10 mouse cellular contexts compared by ENCODE assay signal in genomic region chr17:24708646-24709045, GRCm38 (mm10). TPM values are rescaled to one million over a fixed set of nuclear protein-coding genes. Genes with fewer than 3 reads are reported as not detected.
DNase-seq lines count a peak whose midpoint lies in the region; ATAC-seq lines count a peak whose summit lies in the region.
"Had no signal": no experiment of that assay in that cellular context is flagged by ENCODE, and none has a peak within 500 bp of the region (broad histone marks: within the 10 kb centered on the region; RNA-seq: fewer than 3 reads in every experiment).

No protein-coding gene starts in this region.

- no peak for DNase-seq in heart, postnatal 10 days
- DNase-seq in midbrain, embryonic 14.5 days: peak; percentile 52
- no peak for DNase-seq in right cerebral cortex, adult 2 months (ENCODE audit: low spot score in 2 of 2)
- no peak for DNase-seq in urinary bladder, adult 2 months (ENCODE audit: low spot score)

- H3K4me2 ChIP-seq in heart, embryonic 11.5 days: peak overlapping the region; percentile 84
- no peak overlapping the region for H3K4me2 ChIP-seq in midbrain, embryonic 14.5 days (ENCODE audit: low read length)
- no peak overlapping the region for H3K4me2 ChIP-seq in midbrain, embryonic 16.5 days (ENCODE audit: low read length)
- no peak overlapping the region for H3K4me2 ChIP-seq in stomach, embryonic 16.5 days (ENCODE audit: low read depth, low read length)

- WGBS in heart, embryonic 11.5 days (ENCODE audit: insufficient replicate concordance): 32% methylated on average over 2 of the region's 2 CpGs
- 27% methylated on average over 2 of the region's 2 CpGs for WGBS in midbrain, embryonic 14.5 days
- 30% methylated on average over 2 of the region's 2 CpGs for WGBS in midbrain, embryonic 16.5 days
- 27% methylated on average over 2 of the region's 2 CpGs for WGBS in stomach, embryonic 16.5 days

- peak overlapping the region; percentile 81; the same call in 1 of the 2 replicates for H3K4me3 ChIP-seq in heart, embryonic 11.5 days (ENCODE audit: low read depth, low read length)
- no peak overlapping the region for H3K4me3 ChIP-seq in midbrain, embryonic 14.5 days (replicated peaks; ENCODE audit: low read depth, low read length)
- H3K4me3 ChIP-seq in midbrain, embryonic 16.5 days (ENCODE audit: low read depth, low read length): no peak overlapping the region
- 0 out of 2 replicates have a peak overlapping the region, but pooled peaks have one; percentile 78 for H3K4me3 ChIP-seq in stomach, embryonic 16.5 days (replicated peaks; ENCODE audit: low read length)

- intact Hi-C loops in heart, postnatal 10 days (cut with DNase I): no loop called here

- no peaks in the 10 kb centered on the region for H3K27me3 ChIP-seq in heart, embryonic 11.5 days (ENCODE audit: control insufficient read depth, insufficient read depth, low read length)
- no peaks in the 10 kb centered on the region for H3K27me3 ChIP-seq in midbrain, embryonic 14.5 days (ENCODE audit: control insufficient read depth, insufficient read depth, low read length)
- no peaks in the 10 kb centered on the region for H3K27me3 ChIP-seq in midbrain, embryonic 16.5 days (ENCODE audit: control insufficient read depth, insufficient read depth, low read depth, low read length)
- H3K27me3 ChIP-seq in stomach, embryonic 16.5 days (ENCODE audit: control insufficient read depth, insufficient read depth, low read length): no peaks in the 10 kb centered on the region
- H3K27me3 ChIP-seq: Patski had no signal

- peaks cover 11% of the 10 kb centered on the region for H3K36me3 ChIP-seq in heart, embryonic 11.5 days (ENCODE audit: control insufficient read depth, insufficient read depth, low read length)
- peaks cover 19% of the 10 kb centered on the region for H3K36me3 ChIP-seq in midbrain, embryonic 14.5 days (ENCODE audit: control insufficient read depth, insufficient read depth, low read length)
- peaks cover 12% of the 10 kb centered on the region for H3K36me3 ChIP-seq in midbrain, embryonic 16.5 days (ENCODE audit: control insufficient read depth, insufficient read depth, low read length)
- H3K36me3 ChIP-seq in stomach, embryonic 16.5 days (ENCODE audit: control insufficient read depth, insufficient read depth, low read length): peaks cover 9% of the 10 kb centered on the region; the same call in 1 of the 2 replicates

- H3K9ac ChIP-seq in heart, embryonic 11.5 days (ENCODE audit: low read depth, low read length): no peak overlapping the region
- no peak overlapping the region for H3K9ac ChIP-seq in midbrain, embryonic 14.5 days (replicated peaks; ENCODE audit: low read length)
- H3K9ac ChIP-seq in midbrain, embryonic 16.5 days (ENCODE audit: low read depth, low read length): no peak overlapping the region
- no peak overlapping the region for H3K9ac ChIP-seq in stomach, embryonic 16.5 days (ENCODE audit: low read length)

- no peak overlapping the region for H3K27ac ChIP-seq in heart, embryonic 11.5 days (ENCODE audit: low read depth, low read length)
- no peak overlapping the region for H3K27ac ChIP-seq in midbrain, embryonic 14.5 days (replicated peaks; ENCODE audit: low read depth, low read length)
- H3K27ac ChIP-seq in midbrain, embryonic 16.5 days (ENCODE audit: low read length): no peak overlapping the region
- H3K27ac ChIP-seq in stomach, embryonic 16.5 days (ENCODE audit: low read length): no peak overlapping the region

- ATAC-seq in heart, embryonic 11.5 days (replicated peaks; ENCODE audit: insufficient number of reproducible peaks, low FRiP score, low TSS enrichment): no peak
- no peak for ATAC-seq in midbrain, embryonic 14.5 days (ENCODE audit: low FRiP score, low TSS enrichment)
- ATAC-seq in midbrain, embryonic 16.5 days: no peak
- ATAC-seq in inflammation-experienced regulatory T-cells, adult 6 months: peak; percentile 45
- no peak for ATAC-seq in stomach, embryonic 16.5 days (ENCODE audit: insufficient read depth, low FRiP score)
- ATAC-seq: Patski had no signal

- no peaks in the 10 kb centered on the region for H3K9me3 ChIP-seq in heart, embryonic 11.5 days (replicated peaks; ENCODE audit: control insufficient read depth, low read length)
- H3K9me3 ChIP-seq in midbrain, embryonic 14.5 days (ENCODE audit: control insufficient read depth, low read length): no peaks in the 10 kb centered on the region
- no peaks in the 10 kb centered on the region for H3K9me3 ChIP-seq in midbrain, embryonic 16.5 days (replicated peaks; ENCODE audit: control insufficient read depth, low read length, poor library complexity, severe bottlenecking)
- H3K9me3 ChIP-seq in stomach, embryonic 16.5 days (replicated peaks; ENCODE audit: control insufficient read depth, low read length): no peaks in the 10 kb centered on the region

- H3K4me1 ChIP-seq in heart, embryonic 11.5 days (ENCODE audit: control insufficient read depth, insufficient read depth, low read length): peaks cover 9% of the 10 kb centered on the region
- H3K4me1 ChIP-seq in midbrain, embryonic 14.5 days (ENCODE audit: control insufficient read depth, insufficient read depth, low read length): peaks cover 10% of the 10 kb centered on the region; the same call in 1 of the 2 replicates
- H3K4me1 ChIP-seq in midbrain, embryonic 16.5 days (ENCODE audit: control insufficient read depth, insufficient read depth, low read length): peaks cover 10% of the 10 kb centered on the region
- H3K4me1 ChIP-seq in stomach, embryonic 16.5 days (ENCODE audit: control insufficient read depth, insufficient read depth, low read length): peaks cover 16% of the 10 kb centered on the region; the same call in 1 of the 2 replicates

RNA-seq across cellular contexts. Expression of gene Tbl3, which starts 1.2 kb away (rescaled TPM):
- 50.9 and 54.8 TPM in 2 replicates for polyA plus RNA-seq in heart, embryonic 11.5 days (2014; fragmentation: Nextera tagmentation; extraction: Ambion mirVana)
- total RNA-seq in heart, postnatal 10 days (2021): 10 to 100 TPM; 20.8 to 21.5 TPM
- polyA plus RNA-seq in midbrain, embryonic 14.5 days (2014; fragmentation: Nextera tagmentation; extraction: Ambion mirVana): 68.0 and 73.0 TPM in 2 replicates
- 61.8 and 69.2 TPM in 2 replicates for polyA plus RNA-seq in midbrain, embryonic 16.5 days (2015; fragmentation: Nextera tagmentation; extraction: Ambion mirVana)
- 10 to 100 TPM; 29.5 to 55.4 (median 32.2) TPM for polyA plus RNA-seq in inflammation-experienced regulatory T-cells, adult 6 months (2017; shearing (Covaris generic))
- polyA plus RNA-seq in stomach, embryonic 16.5 days (2015; fragmentation: Nextera tagmentation; extraction: Ambion mirVana): 63.6 and 70.4 TPM in 2 replicates
- 31.4 and 34.8 TPM in 2 replicates for polyA plus RNA-seq in urinary bladder, adult 2 months (2012; rRNA removed)

RNA-seq across cellular contexts. Expression of gene Rnf151, which starts 9.2 kb away (rescaled TPM):
- polyA plus RNA-seq in heart, embryonic 11.5 days (2014; fragmentation: Nextera tagmentation; extraction: Ambion mirVana): not detected in 2 replicates
- not detected for total RNA-seq in heart, postnatal 10 days (2021)
- polyA plus RNA-seq in midbrain, embryonic 14.5 days (2014; fragmentation: Nextera tagmentation; extraction: Ambion mirVana): 0.32 TPM in 1 of 2 replicates, not detected in the other
- 0.28 TPM in 1 of 2 replicates, not detected in the other for polyA plus RNA-seq in midbrain, embryonic 16.5 days (2015; fragmentation: Nextera tagmentation; extraction: Ambion mirVana)
- not detected for polyA plus RNA-seq in inflammation-experienced regulatory T-cells, adult 6 months (2017; shearing (Covaris generic))
- polyA plus RNA-seq in stomach, embryonic 16.5 days (2015; fragmentation: Nextera tagmentation; extraction: Ambion mirVana): 0.14 TPM in 1 of 2 replicates, not detected in the other
- polyA plus RNA-seq in urinary bladder, adult 2 months (2012; rRNA removed): 0.18 and 0.30 TPM in 2 replicates
- total RNA-seq: left cerebral cortex, postnatal 25 days had no signal

RNA-seq across cellular contexts. Expression of gene Rps2, which starts 9.3 kb away (rescaled TPM):
- polyA plus RNA-seq in heart, embryonic 11.5 days (2014; fragmentation: Nextera tagmentation; extraction: Ambion mirVana): 1,091 and 1,195 TPM in 2 replicates
- 100 to 1,000 TPM; 730 to 736 TPM for total RNA-seq in heart, postnatal 10 days (2021)
- 814 and 824 TPM in 2 replicates for polyA plus RNA-seq in midbrain, embryonic 14.5 days (2014; fragmentation: Nextera tagmentation; extraction: Ambion mirVana)
- polyA plus RNA-seq in midbrain, embryonic 16.5 days (2015; fragmentation: Nextera tagmentation; extraction: Ambion mirVana): 657 and 682 TPM in 2 replicates
- polyA plus RNA-seq in inflammation-experienced regulatory T-cells, adult 6 months (2017; shearing (Covaris generic)): 100 to 1,000 TPM; 452 to 883 (median 453) TPM
- 1,212 and 1,230 TPM in 2 replicates for polyA plus RNA-seq in stomach, embryonic 16.5 days (2015; fragmentation: Nextera tagmentation; extraction: Ambion mirVana)
- 1,660 and 1,865 TPM in 2 replicates for polyA plus RNA-seq in urinary bladder, adult 2 months (2012; rRNA removed)

RNA-seq across cellular contexts. Expression of gene Noxo1, which starts 12.6 kb away (rescaled TPM):
- 0.49 and 1.1 TPM in 2 replicates for polyA plus RNA-seq in heart, embryonic 11.5 days (2014; fragmentation: Nextera tagmentation; extraction: Ambion mirVana)
- 1 to 10 TPM in 1 of 2 experiments, under 1 TPM in 1; 0.93 to 2.9 TPM for total RNA-seq in heart, postnatal 10 days (2021)
- polyA plus RNA-seq in midbrain, embryonic 14.5 days (2014; fragmentation: Nextera tagmentation; extraction: Ambion mirVana): 1.8 and 1.9 TPM in 2 replicates
- 1.9 and 2.2 TPM in 2 replicates for polyA plus RNA-seq in midbrain, embryonic 16.5 days (2015; fragmentation: Nextera tagmentation; extraction: Ambion mirVana)
- 1 to 10 TPM; 1.8 to 3.5 (median 2.7) TPM for polyA plus RNA-seq in inflammation-experienced regulatory T-cells, adult 6 months (2017; shearing (Covaris generic))
- 3.8 and 5.8 TPM in 2 replicates for polyA plus RNA-seq in stomach, embryonic 16.5 days (2015; fragmentation: Nextera tagmentation; extraction: Ambion mirVana)
- polyA plus RNA-seq in urinary bladder, adult 2 months (2012; rRNA removed): 7.6 and 10.7 TPM in 2 replicates

RNA-seq across cellular contexts. Expression of gene Gfer, which starts 12.7 kb away (rescaled TPM):
- polyA plus RNA-seq in heart, embryonic 11.5 days (2014; fragmentation: Nextera tagmentation; extraction: Ambion mirVana): 36.7 and 39.0 TPM in 2 replicates
- 10 to 100 TPM; 18.9 to 19.8 TPM for total RNA-seq in heart, postnatal 10 days (2021)
- 35.9 and 38.3 TPM in 2 replicates for polyA plus RNA-seq in midbrain, embryonic 14.5 days (2014; fragmentation: Nextera tagmentation; extraction: Ambion mirVana)
- 33.7 and 40.8 TPM in 2 replicates for polyA plus RNA-seq in midbrain, embryonic 16.5 days (2015; fragmentation: Nextera tagmentation; extraction: Ambion mirVana)
- 10 to 100 TPM; 10.2 to 18.4 (median 13.1) TPM for polyA plus RNA-seq in inflammation-experienced regulatory T-cells, adult 6 months (2017; shearing (Covaris generic))
- polyA plus RNA-seq in stomach, embryonic 16.5 days (2015; fragmentation: Nextera tagmentation; extraction: Ambion mirVana): 34.5 and 35.2 TPM in 2 replicates
- polyA plus RNA-seq in urinary bladder, adult 2 months (2012; rRNA removed): 21.0 and 23.7 TPM in 2 replicates

Comparison
In these comparisons a context has a peak if more than half of its experiments do, and no peak if none do; other contexts are left out.
1. H3K4me3 ChIP-seq: peak in heart, embryonic 11.5 days (single experiment) and stomach, embryonic 16.5 days (single experiment); none in midbrain, embryonic 14.5 days (single experiment) and midbrain, embryonic 16.5 days (single experiment).